In genomic region chr8:95741732-95742131, GRCm38 (mm10) we compare ENCODE assay signal across 21 mouse cellular contexts.
"Had no signal": no experiment of that assay in that cellular context is flagged by ENCODE, and none has a peak within 500 bp of the region (broad histone marks: within the 10 kb centered on the region; RNA-seq: fewer than 3 reads in every experiment).

No protein-coding gene starts in this region.

- H3K27ac ChIP-seq: limb, embryonic 12.5 days; limb, embryonic 15.5 days; liver, embryonic 14.5 days; macrophage; midbrain, embryonic 12.5 days; midbrain, embryonic 15.5 days; neural tube, embryonic 12.5 days; neural tube, embryonic 15.5 days; stomach, postnatal 0 days had no signal

- H3K4me2 ChIP-seq: limb, embryonic 12.5 days; limb, embryonic 15.5 days; liver, embryonic 11.5 days; lung, embryonic 14.5 days; midbrain, embryonic 12.5 days; midbrain, embryonic 15.5 days; neural tube, embryonic 12.5 days; neural tube, embryonic 15.5 days had no signal

- H3K27me3 ChIP-seq: limb, embryonic 12.5 days; limb, embryonic 15.5 days; midbrain, embryonic 12.5 days; midbrain, embryonic 15.5 days; neural tube, embryonic 12.5 days; neural tube, embryonic 15.5 days had no signal

- ATAC-seq: liver, postnatal 0 days; lung, postnatal 0 days; midbrain, embryonic 15.5 days had no signal

- H3K9ac ChIP-seq: limb, embryonic 12.5 days; limb, embryonic 15.5 days; liver, embryonic 14.5 days; liver, postnatal 0 days; lung, embryonic 14.5 days; midbrain, embryonic 12.5 days; midbrain, embryonic 15.5 days; neural tube, embryonic 12.5 days; neural tube, embryonic 15.5 days had no signal

- H3K4me3 ChIP-seq: limb, embryonic 12.5 days; limb, embryonic 15.5 days; midbrain, embryonic 12.5 days; midbrain, embryonic 15.5 days; neural tube, embryonic 12.5 days; neural tube, embryonic 15.5 days had no signal

- H3K9me3 ChIP-seq: limb, embryonic 12.5 days; limb, embryonic 15.5 days; midbrain, embryonic 12.5 days; midbrain, embryonic 15.5 days; neural tube, embryonic 12.5 days; neural tube, embryonic 15.5 days had no signal

- DNase-seq: kidney, postnatal 14 days; left cerebral cortex, postnatal 4 days; liver, postnatal 0 days; lung, embryonic 14.5 days; right cerebral cortex, adult 18-20 months; right cerebral cortex, postnatal 14 days; right cerebral cortex, postnatal 4 days; thymus, adult 2 months; thymus, postnatal 14 days; thymus, postnatal 4 days had no signal

- H3K4me1 ChIP-seq: limb, embryonic 12.5 days; limb, embryonic 15.5 days; midbrain, embryonic 12.5 days; midbrain, embryonic 15.5 days; neural tube, embryonic 12.5 days; neural tube, embryonic 15.5 days had no signal
